Mouse (Mus musculus): Measurements from ENCODE around the gene Hmcn1.

Hmcn1 gene

DNA sequence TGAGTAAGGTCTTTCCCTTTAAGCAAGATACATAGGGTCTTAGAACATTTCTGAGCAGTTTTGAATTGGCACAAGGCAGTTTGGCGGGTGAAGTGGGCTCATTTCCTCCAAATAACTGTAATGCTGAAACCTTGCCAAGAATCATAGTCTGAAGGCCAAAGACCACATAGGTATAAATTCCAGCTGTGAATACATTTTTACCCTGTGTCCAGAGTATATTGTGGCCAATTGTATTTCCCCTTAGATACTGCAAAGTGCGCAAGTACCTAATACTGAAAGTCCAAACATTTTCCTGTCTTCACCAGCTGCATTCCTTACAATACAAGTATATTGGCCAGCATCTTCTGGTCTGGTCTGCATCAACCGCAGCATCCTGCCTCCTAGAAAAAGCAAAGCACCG lies 312.9 kb downstream of the Hmcn1 start:
- DNase-seq (ENCODE audit: low read depth, low spot score) = no peak

GRCm38 (mm10) chr1:150645314-150645713 lies 347.9 kb downstream of the Hmcn1 start:
- DNase-seq (ENCODE audit: low read depth, low spot score) = no peak

GRCm38 (mm10) chr1:150639522-150639921 lies 353.7 kb downstream of the Hmcn1 start:
- DNase-seq (ENCODE audit: low read depth, low spot score) = no peak

DNA sequence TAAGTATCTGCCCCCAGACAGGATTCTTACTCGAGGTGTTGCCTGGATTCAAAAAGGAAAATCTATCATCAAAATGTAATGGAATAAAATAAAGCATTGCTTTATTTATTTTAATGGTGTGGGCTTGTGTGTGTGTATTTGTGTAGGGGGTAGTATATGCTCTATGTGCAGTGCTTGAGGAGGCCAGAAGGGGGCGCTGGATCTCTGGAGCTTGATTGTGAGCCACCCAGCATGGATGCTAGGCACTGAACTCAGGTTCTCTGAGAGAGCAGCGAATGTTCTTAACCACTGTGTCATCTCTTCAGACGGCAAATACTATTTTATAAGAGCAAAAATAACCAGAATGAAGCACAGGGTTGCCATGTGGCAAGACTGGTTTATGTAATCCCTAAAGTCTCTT lies 360.7 kb downstream of the Hmcn1 start:
- DNase-seq (ENCODE audit: low read depth, low spot score) = no peak

GRCm38 (mm10) chr1:150631856-150632171 lies 361.4 kb downstream of the Hmcn1 start:
- no peak for DNase-seq (ENCODE audit: low read depth, low spot score)

DNA sequence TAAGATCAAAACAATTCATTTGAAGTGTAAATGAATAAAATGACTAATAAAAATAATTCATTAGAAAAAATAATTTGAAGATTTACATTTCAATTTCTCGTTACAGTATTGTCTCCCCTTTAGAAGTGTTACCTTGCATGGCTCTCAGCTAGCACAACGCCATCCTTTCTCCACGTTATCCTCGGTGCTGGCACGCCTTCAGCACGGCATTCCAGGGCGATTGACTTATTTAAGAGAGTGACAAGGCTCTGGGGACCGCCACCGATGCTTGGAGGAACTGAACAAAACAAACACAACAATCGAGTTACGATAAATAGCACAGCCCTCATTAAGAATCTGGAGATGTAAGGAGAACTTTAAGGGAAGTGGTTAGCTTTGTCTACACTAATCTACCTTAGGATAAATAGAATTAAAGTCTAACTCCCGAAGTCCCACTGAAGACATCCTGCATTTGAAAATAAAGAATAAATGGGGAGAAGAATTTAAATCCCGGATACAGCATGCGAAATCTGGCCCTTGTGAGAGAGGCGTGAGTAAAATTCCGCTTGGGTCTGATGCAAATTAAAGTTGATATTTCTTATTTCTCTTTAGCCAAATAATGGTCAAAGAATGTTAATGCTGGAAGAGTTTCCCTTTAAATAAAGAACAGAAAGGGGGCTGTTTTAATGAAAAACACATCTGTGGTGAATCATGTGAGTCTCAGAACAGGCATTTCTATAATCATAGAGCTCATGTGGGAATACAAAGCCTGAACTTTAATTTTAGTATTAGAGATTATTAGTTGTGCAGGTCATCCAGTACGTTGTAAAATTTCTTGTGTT lies 362.0 kb downstream of the Hmcn1 start:
- no peak for DNase-seq (ENCODE audit: low read depth, low spot score)

DNA sequence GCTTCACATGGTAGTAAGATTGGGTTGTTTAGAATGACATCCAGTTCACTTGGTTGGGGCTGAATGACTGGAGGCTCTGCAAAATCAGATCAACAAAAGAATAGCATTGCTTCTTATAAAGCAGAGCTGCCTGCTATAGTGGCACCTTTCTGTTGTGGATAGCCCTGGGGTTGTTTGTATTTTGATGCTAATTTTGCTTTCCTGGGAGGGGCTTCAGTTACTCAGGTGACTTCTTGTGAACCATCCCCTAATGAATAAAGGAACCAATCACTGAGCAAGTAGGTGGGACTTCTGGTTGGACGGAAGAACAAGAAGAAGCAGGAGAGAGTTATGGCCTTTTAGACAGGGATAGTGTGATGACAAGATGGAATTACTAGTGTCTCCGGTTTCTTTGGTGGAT lies 370.0 kb downstream of the Hmcn1 start:
- DNase-seq (ENCODE audit: low read depth, low spot score) = no peak

DNA sequence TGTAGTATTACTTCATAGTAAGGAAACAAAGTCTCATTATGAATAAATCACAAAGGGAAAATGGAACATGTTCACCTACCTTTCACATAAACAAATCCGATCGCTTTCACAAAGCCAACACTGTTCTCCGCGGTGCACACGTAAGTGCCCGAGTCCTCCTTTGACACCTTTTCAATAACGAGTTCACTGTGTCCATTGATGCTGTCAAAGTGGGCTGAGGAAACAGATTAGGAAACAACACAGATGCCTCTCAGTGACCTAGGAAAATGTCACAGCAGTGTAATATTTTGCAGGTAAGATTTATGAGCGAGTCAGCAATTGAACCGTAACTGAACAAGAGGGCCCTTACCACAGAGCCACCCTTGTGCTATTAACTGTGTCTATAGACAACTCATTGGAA lies 382.7 kb downstream of the Hmcn1 start:
- no peak for DNase-seq (ENCODE audit: low read depth, low spot score)

DNA sequence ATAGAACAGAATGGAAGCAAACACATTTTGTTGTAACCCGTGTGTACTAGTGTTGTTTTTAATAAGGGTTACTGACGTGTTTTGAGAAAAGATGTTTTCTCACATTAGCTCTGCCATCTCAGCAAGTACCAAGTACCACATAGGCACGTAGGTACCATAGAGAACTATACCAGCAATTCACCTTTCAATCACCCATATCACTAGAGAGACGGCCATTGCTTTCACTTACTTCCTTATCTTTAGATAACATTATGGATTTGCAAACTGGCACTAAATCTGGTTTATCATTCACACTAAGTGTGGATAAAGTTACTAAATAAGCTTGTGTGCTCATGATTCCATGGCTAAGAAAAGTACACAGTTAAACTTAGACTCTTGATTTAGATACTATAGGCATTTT lies 387.1 kb downstream of the Hmcn1 start:
- no peak for DNase-seq (ENCODE audit: low read depth, low spot score)

DNA sequence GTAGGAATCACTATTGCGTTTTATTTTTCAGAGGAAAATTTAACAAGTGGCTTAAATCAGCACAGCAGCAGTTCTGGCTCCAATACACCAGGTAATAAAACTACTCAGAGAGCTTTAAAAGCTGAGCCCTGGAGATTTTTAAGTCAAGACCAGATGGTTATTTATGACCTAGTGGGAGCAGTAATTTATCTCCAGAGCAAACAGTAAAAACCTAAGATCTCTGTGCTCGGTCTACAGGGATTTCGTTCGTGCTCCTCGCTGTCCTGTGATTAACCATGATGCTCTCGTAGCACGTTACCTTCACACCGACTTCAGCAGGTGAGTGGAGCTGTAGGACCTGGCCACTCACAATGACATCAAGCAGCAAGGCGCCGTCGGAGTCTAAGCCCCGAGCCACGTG lies 399.6 kb downstream of the Hmcn1 start:
- DNase-seq (ENCODE audit: low read depth, low spot score) = no peak

DNA sequence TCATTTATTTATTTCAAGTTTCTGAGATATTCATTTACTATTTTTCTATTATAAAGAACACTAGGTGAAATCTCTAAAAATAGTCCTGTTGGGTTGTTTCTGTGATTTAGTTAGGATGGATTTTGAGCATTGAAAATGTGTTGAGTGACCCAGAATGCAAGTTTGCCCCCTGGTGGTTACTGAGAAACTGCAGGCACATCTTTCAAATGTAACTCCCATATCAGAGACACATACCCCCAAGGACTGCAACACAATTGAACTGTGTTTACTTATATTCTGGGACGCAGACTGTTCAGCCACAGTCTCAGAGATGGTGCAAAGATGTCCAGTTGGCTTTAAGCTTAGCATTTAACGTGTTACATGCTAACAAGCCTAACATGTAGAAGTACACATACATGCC lies 402.0 kb downstream of the Hmcn1 start:
- DNase-seq (ENCODE audit: low read depth, low spot score) = peak; percentile 53

GRCm38 (mm10) chr1:150587410-150587809 lies 405.8 kb downstream of the Hmcn1 start:
- no peak for DNase-seq (ENCODE audit: low read depth, low spot score)

- no peak for DNase-seq (ENCODE audit: low read depth, low spot score)
Observed at GRCm38 (mm10) chr1:150584477-150584876, 408.8 kb downstream of the Hmcn1 start.

- no peak for DNase-seq (ENCODE audit: low read depth, low spot score)
Observed at GRCm38 (mm10) chr1:150583734-150584133, 409.5 kb downstream of the Hmcn1 start.

DNA sequence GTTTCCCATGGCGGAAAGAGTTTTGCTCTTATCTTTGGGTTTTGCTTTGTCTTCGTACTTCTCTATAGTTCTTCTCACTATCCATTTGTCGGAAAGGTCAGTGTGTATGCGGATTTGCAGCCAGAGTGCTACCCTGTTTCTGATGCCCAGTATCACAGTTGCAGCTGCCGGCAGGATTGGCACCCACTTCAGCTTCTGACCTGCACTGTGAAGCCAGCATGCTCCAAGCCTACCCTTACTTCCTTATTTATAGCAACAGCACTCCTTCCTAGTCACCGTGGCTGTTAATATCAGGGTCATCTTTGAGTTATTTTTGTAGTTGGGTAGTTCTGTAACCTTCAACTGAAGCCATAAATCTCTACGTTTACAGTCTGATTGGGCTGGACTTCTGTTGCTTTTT lies 412.7 kb downstream of the Hmcn1 start:
- no peak for DNase-seq (ENCODE audit: low read depth, low spot score)

- DNase-seq (ENCODE audit: low read depth, low spot score) = no peak
Observed at GRCm38 (mm10) chr1:150573407-150573806, 419.8 kb downstream of the Hmcn1 start.

- no peak for DNase-seq (ENCODE audit: low read depth, low spot score)
Observed at GRCm38 (mm10) chr1:150570562-150571156, 422.6 kb downstream of the Hmcn1 start.

DNA sequence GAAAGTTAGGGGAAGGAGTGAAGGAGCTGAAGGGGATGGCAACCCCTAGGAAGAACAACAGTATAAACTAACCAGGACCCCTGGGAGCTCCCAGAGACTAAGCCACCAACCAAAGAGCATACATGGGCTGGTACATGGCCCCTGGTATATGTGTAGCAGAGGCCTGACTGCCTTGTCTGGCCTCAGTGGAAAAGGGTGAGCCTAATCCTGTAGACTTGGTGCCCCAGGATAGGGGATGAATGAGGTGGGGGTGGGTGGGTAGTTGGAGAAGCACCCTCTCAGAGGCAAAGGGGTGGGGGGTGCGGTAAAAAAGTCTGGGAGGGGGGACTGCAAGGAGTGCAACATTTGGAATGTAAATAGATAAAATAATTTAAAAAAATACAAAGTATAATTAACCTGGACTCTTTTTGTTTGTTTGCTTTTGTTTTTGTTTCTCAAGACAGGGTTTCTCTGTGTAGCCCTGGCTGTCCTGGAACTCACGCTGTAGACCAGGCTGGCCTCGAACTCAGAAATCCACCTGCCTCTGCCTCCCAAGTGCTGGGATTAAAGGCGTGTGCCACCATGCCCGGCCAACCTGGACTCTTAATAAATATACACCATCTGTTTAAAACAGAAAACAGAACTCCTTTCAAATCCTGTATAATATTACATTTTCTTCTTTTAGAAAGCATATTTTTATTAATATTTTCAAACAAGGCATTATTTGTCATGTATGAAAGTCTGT lies 423.3 kb downstream of the Hmcn1 start:
- DNase-seq (ENCODE audit: low read depth, low spot score) = no peak

DNA sequence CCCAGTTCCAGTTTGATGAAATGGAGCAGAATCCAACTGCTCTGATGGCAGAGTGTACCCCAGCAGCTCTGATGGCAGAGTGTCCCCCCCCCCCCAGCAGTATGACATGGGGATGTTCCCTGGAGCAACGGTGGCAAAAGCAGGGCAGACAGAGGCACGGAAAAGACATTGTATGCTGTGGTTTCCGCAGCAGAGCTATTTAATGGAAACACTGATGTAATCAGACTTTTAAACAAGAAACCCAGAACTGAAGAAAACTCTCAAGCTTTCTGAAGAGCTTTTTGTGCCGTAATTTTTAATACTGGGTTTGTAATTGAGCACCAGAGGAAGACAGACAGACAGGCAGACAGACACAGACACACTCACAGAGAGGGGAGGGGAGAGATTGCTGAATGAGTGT lies 426.9 kb downstream of the Hmcn1 start:
- DNase-seq (ENCODE audit: low read depth, low spot score) = no peak

- no peak for DNase-seq (ENCODE audit: low read depth, low spot score)
Observed at GRCm38 (mm10) chr1:150556621-150557020, 436.6 kb downstream of the Hmcn1 start.

- DNase-seq (ENCODE audit: low read depth, low spot score) = no peak
Observed at GRCm38 (mm10) chr1:150551390-150551789, 441.8 kb downstream of the Hmcn1 start.

DNA sequence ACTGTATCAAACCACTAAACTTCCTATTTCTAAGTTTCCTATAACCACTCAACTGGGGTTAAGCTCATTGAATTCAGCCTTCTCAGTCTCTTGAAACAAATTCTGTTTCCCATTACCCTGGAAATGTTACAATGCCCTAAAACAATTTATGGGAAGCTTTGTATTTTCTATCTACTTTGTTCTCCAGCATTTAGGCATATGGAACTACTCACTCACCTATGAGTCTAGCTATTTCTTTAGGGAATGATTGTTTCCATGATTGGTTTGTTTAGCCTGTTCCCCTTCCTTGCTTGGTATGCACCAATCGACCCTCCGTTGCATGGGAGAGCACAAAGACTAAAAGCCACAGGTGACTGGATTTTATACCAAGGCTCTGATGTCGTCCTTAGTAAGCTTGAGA lies 446.8 kb downstream of the Hmcn1 start:
- no peak for DNase-seq (ENCODE audit: low read depth, low spot score)

DNA sequence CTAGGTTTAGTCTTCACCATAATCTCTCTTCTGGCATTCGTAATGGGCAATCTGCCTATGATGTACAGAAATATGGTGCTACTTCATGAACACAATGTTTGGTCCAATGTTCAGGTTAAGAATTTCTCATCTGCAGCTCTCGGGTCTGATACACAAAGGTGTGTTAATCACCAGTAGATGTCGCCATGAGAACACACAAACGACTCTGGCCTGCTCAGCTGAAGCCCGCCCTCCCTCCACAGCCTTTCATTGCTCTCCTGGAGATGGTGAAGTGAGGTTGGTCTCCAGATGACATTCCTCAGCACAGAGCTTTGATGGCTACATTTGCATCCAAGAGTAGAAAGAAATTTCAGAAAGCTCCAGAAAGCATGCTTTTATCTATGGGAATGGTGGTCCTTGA lies 453.0 kb downstream of the Hmcn1 start:
- DNase-seq (ENCODE audit: low read depth, low spot score) = peak; percentile 56

Measured in CD4-positive, CD25-positive, alpha-beta regulatory T cell, adult 2 months (primary cell).